Mouse (Mus musculus): ENCODE results near the gene Ppp2r5c. TPM values are rescaled to one million over a fixed set of nuclear protein-coding genes. Genes with fewer than 3 reads are reported as not detected.
A peak's percentile ranks its signal among the peaks of the same experiment; 100 is the strongest.

The Ppp2r5c gene
- polyA plus RNA-seq, 1 experiment from 2014 or later, result 59.4 TPM

GRCm38 (mm10) chr12:110606676-110607075 lies 159.8 kb downstream of the Ppp2r5c start:
- H3K4me2 ChIP-seq (ENCODE audit: low read depth, low read length), result no peak overlapping the region
- no peaks in the 10 kb centered on the region for H3K27me3 ChIP-seq (ENCODE audit: control insufficient read depth, insufficient read depth, low read depth, low read length)
- H3K9me3 ChIP-seq (replicated peaks; ENCODE audit: control insufficient read depth, low read length), result no peaks in the 10 kb centered on the region
- H3K27ac ChIP-seq (ENCODE audit: low read length), result no peak overlapping the region
- ATAC-seq (ENCODE audit: low read depth), result no peak
- H3K9ac ChIP-seq (ENCODE audit: low read depth, low read length), result no peak overlapping the region
- WGBS (ENCODE audit: insufficient replicate concordance), result 73% methylated on average over 2 of the region's 2 CpGs
- H3K4me3 ChIP-seq (ENCODE audit: low read depth, low read length), result no peak overlapping the region
- H3K4me1 ChIP-seq (ENCODE audit: control insufficient read depth, low read depth, low read length), result peaks cover 25% of the 10 kb centered on the region
- H3K36me3 ChIP-seq (ENCODE audit: control insufficient read depth, insufficient read depth), result no peaks in the 10 kb centered on the region

- H3K36me3 ChIP-seq (ENCODE audit: control insufficient read depth, insufficient read depth), result no peaks in the 10 kb centered on the region
- no peak overlapping the region for H3K27ac ChIP-seq (ENCODE audit: low read length)
- peaks cover 10% of the 10 kb centered on the region for H3K4me1 ChIP-seq (ENCODE audit: control insufficient read depth, low read depth, low read length)
- H3K9me3 ChIP-seq (replicated peaks; ENCODE audit: control insufficient read depth, low read length), result no peaks in the 10 kb centered on the region
- no peaks in the 10 kb centered on the region for H3K27me3 ChIP-seq (ENCODE audit: control insufficient read depth, insufficient read depth, low read depth, low read length)
- H3K4me2 ChIP-seq (ENCODE audit: low read depth, low read length), result no peak overlapping the region
- no peak overlapping the region for H3K9ac ChIP-seq (ENCODE audit: low read depth, low read length)
- ATAC-seq (ENCODE audit: low read depth), result peak; percentile 63
- WGBS (ENCODE audit: insufficient replicate concordance), result 47% methylated on average over 11 of the region's 11 CpGs
- no peak overlapping the region for H3K4me3 ChIP-seq (ENCODE audit: low read depth, low read length)
Observed at GRCm38 (mm10) chr12:110608460-110609152, 161.7 kb downstream of the Ppp2r5c start.

DNA sequence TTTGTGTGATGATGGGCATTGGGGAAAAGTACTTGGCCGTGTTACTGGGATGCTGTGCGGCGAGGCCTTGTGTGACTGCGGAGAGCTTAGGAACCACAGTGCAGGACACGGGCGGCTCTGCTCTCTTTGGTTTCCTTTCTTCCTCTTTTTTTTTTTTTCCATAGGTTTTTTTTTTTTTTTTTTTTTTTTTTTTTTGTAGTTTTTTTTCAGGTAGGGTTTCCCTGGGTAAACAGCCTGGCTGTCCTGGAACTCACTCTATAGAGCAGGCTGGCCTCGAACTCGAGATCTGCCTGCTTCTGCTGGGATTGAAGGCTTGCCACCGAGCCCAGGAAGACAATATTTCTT lies 162.2 kb downstream of the Ppp2r5c start:
- 0 out of 2 replicates have a peak, but pooled peaks have one; percentile 2 for ATAC-seq (ENCODE audit: low read depth)
- no peaks in the 10 kb centered on the region for H3K27me3 ChIP-seq (ENCODE audit: control insufficient read depth, insufficient read depth, low read depth, low read length)
- no peak overlapping the region for H3K4me3 ChIP-seq (ENCODE audit: low read depth, low read length)
- WGBS (ENCODE audit: insufficient replicate concordance), result 68% methylated on average over 9 of the region's 9 CpGs
- peaks cover 4% of the 10 kb centered on the region for H3K36me3 ChIP-seq (ENCODE audit: control insufficient read depth, insufficient read depth)
- H3K4me1 ChIP-seq (ENCODE audit: control insufficient read depth, low read depth, low read length), result peaks cover 7% of the 10 kb centered on the region
- H3K9me3 ChIP-seq (replicated peaks; ENCODE audit: control insufficient read depth, low read length), result no peaks in the 10 kb centered on the region
- no peak overlapping the region for H3K4me2 ChIP-seq (ENCODE audit: low read depth, low read length)
- H3K9ac ChIP-seq (ENCODE audit: low read depth, low read length), result no peak overlapping the region
- H3K27ac ChIP-seq (ENCODE audit: low read length), result no peak overlapping the region

DNA sequence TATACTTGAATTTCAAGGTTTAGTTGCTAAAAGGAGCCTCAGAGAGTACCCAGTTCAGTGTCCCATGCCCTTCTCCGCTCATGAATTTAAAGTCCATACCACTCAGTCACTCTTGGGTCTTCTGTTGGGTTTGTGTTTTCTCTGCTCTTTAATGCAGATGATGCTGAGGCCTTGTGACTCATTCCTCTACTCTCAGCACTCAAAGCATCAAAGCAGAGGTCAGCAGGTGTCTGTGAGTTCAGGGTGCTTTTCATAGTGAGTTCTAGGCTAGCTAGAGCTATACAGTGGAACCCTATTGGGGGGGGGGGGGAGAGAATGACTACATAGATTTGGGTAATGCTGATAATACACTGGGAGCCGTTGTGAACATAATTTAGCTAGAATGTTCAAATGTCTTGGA lies 163.8 kb downstream of the Ppp2r5c start:
- no peak overlapping the region for H3K27ac ChIP-seq (ENCODE audit: low read length)
- peaks cover 7% of the 10 kb centered on the region for H3K4me1 ChIP-seq (ENCODE audit: control insufficient read depth, low read depth, low read length)
- H3K36me3 ChIP-seq (ENCODE audit: control insufficient read depth, insufficient read depth), result peaks cover 17% of the 10 kb centered on the region
- no peak overlapping the region for H3K4me2 ChIP-seq (ENCODE audit: low read depth, low read length)
- 81% methylated on average over 2 of the region's 2 CpGs for WGBS (ENCODE audit: insufficient replicate concordance)
- H3K9ac ChIP-seq (ENCODE audit: low read depth, low read length), result no peak overlapping the region
- no peaks in the 10 kb centered on the region for H3K27me3 ChIP-seq (ENCODE audit: control insufficient read depth, insufficient read depth, low read depth, low read length)
- no peaks in the 10 kb centered on the region for H3K9me3 ChIP-seq (replicated peaks; ENCODE audit: control insufficient read depth, low read length)
- no peak overlapping the region for H3K4me3 ChIP-seq (ENCODE audit: low read depth, low read length)
- ATAC-seq (ENCODE audit: low read depth), result no peak

DNA sequence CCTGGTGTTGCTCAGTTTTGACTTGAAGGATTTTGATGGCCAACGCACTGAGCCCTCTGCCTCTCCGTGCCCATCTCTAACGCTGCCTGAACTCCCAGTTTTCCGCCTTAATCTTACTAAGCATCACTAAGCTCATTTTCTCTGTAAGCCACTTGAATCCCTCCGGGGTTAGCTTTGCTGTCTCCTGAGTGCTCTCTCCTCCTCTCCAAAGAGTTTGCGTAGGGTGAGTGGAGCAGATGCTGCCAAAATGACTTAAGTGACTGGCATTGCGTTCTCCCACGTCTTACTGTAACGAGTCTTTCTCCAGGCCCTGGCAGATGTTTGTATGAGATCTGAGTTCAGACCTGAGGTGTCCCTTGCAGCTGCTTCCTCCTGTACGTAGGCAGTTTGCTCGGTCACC lies 183.1 kb downstream of the Ppp2r5c start:
- no peak for ATAC-seq (ENCODE audit: low read depth)
- H3K4me2 ChIP-seq (ENCODE audit: low read depth, low read length), result no peak overlapping the region
- H3K9ac ChIP-seq (ENCODE audit: low read depth, low read length), result no peak overlapping the region
- H3K4me3 ChIP-seq (ENCODE audit: low read depth, low read length), result no peak overlapping the region
- WGBS (ENCODE audit: insufficient replicate concordance), result 89% methylated on average over 11 of the region's 11 CpGs
- peaks cover 92% of the 10 kb centered on the region for H3K36me3 ChIP-seq (ENCODE audit: control insufficient read depth, insufficient read depth)
- no peaks in the 10 kb centered on the region for H3K27me3 ChIP-seq (ENCODE audit: control insufficient read depth, insufficient read depth, low read depth, low read length)
- no peaks in the 10 kb centered on the region for H3K9me3 ChIP-seq (replicated peaks; ENCODE audit: control insufficient read depth, low read length)
- H3K4me1 ChIP-seq (ENCODE audit: control insufficient read depth, low read depth, low read length), result no peaks in the 10 kb centered on the region
- H3K27ac ChIP-seq (ENCODE audit: low read length), result no peak overlapping the region

Other genes starting within 250 kb of the Ppp2r5c start
- 0.17 and 0.28 TPM in 2 replicates for gene Dio3, start 168.1 kb upstream of the Ppp2r5c start, polyA plus RNA-seq (2015; fragmentation: Nextera tagmentation; extraction: Ambion mirVana)
- 10.0 and 13.6 TPM in 2 replicates for gene Dync1h1, start 154.3 kb downstream of the Ppp2r5c start, polyA plus RNA-seq (2015; fragmentation: Nextera tagmentation; extraction: Ambion mirVana)
- gene 1700001K19Rik, start 235.5 kb downstream of the Ppp2r5c start, polyA plus RNA-seq (2015; fragmentation: Nextera tagmentation; extraction: Ambion mirVana), result not detected in 2 replicates